Mouse (Mus musculus): ENCODE data around the gene Shb.

GRCm38 (mm10) chr4:45492681-45493081 lies 39.6 kb downstream of the Shb start:
- TF ChIP-seq CTCF (conservative IDR thresholded peaks at IDR 0.05 in 1 of 2, IDR thresholded peaks at IDR 0.05 in 1 of 2; ENCODE audit: low read depth in 2 of 2, low read length in 2 of 2) (no peak), EP300 (IDR thresholded peaks at IDR 0.05; ENCODE audit: low read length) (no peak), NELFE (IDR thresholded peaks at IDR 0.05; ENCODE audit: low read depth, low read length) (no peak), POLR2A (IDR thresholded peaks at IDR 0.05; ENCODE audit: low read depth, low read length) (no peak), POLR2AphosphoS2 (IDR thresholded peaks at IDR 0.05; ENCODE audit: low read depth, low read length) (no peak), HCFC1 (IDR thresholded peaks at IDR 0.05; ENCODE audit: low read depth, low read length) (no peak), SIN3A (IDR thresholded peaks at IDR 0.05; ENCODE audit: low read length) (0 out of 2 replicates have a peak, but pooled peaks have one; percentile 31)

Data from CH12.LX (cell line).